Mouse (Mus musculus) embryo, embryonic 9.5 days (tissue): ENCODE measurements around the gene Dspp.

Experiments used
- DNase-seq: peaks from one replicate; pipeline ENCODE4 v3.0.0-alpha.2; 2017; ENCODE audit errors: extremely low spot score

Dspp gene

DNA sequence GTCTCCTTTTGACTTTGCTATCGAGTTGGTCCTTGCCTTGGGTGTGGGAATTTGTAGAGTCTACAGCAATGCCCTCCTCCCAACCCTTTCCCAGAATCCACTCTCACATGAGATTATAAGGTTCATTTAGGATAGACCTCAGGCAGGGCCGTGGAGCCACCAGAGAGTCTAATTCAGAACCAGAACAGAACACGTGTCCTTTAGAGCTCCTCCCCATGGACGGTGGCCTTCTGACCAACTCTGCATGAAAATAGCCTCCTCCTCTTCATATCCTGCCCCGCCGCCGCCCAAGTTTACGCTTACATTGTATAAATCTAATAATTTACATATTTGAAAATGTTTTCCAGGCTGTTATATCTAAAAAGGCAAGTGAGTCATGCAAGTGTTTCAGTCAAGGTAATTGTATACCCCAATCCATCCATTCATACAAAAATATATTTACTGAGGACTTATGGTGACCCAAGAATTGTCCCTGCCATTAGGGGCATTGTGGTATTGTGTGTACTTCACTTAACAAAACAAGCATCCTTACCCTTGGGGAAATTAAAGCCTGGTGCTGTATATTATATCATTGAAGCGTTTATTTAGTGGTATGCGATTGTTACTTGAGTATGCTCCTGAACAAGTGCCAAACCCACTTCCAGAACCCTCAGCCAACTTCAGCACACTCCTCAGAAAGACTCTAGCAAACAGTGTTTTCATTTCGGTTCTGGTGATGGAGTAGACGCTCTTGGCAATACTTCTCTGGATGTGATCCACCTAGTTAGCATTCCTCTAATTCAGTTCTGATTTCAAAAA is 30.8 kb downstream of the Dspp start:
- no peak for DNase-seq

DNA sequence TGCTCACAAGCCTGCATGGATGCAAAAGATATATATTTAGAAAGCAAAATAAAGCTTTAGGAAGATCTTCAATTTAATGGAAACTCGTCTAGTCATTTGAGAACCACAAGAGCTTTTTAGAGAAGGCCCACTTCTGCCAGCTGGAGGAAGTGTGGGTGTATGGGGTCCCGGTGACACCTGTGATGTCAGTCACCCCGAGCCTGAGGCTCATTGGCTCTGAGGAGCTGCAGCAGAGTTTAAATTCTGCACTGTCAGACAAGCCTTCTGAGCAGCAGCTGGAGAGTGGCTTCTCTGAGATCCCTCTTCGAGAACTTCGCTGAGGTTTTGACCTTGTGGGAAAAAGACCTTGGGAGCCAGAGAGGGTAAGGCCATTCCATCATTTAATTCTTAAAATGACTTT is 31.8 kb downstream of the Dspp start, which contains the start of gene Dmp1:
Dmp1 (plus strand) TSS at position 263 of the 400 bp plus-strand sequence.
- DNase-seq = no peak

DNA sequence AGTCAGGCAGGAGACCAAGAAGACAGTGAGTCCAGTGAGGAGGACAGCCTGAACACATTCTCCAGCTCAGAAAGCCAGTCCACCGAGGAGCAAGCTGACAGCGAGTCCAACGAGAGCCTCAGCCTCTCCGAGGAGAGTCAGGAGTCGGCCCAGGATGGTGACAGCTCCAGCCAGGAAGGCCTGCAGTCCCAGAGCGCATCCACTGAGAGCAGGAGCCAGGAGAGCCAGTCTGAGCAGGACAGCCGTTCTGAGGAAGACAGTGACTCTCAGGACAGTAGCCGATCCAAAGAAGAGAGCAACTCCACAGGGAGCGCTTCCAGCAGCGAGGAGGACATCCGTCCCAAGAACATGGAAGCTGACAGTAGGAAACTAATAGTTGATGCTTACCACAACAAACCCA is 42.0 kb downstream of the Dspp start:
- no peak for DNase-seq

DNA sequence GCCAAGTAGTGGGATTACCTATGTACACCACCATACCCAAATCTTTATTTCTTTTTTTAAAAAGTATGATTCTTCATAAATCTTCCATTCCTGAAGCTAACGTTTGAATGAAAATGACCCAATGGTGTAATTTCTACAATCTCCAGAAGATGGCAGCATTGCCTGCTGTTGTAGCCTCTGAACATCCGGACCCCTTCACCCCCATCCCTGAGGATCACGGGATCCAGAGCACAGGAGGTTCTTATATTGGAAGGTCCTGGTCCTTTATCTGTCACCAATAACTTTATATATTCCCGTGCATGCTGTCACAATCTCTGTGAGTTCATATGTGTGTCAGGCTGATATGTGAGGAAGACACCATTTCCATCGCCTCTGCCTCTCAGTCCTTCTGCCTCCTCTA is 48.4 kb downstream of the Dspp start:
- peak; percentile 48 for DNase-seq

DNA sequence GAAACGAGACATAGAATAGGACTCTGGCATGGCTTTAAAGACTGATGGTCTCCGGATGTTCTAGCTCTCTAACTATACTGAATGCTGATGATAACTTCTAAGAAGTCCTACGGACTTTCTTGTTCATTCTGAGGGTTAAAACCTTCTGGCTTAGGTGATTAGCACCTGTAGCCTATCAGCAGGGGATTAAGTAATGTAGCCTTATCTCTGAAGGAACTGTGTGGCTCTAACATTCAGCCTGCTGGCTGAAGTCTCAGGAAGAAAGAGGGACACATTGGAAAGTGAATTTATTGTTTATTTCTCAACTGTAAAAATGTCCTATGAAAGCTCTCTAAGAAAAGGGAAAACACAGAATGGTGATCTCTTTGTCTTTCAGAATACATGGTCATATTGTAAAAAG is 53.8 kb downstream of the Dspp start:
- no peak for DNase-seq

DNA sequence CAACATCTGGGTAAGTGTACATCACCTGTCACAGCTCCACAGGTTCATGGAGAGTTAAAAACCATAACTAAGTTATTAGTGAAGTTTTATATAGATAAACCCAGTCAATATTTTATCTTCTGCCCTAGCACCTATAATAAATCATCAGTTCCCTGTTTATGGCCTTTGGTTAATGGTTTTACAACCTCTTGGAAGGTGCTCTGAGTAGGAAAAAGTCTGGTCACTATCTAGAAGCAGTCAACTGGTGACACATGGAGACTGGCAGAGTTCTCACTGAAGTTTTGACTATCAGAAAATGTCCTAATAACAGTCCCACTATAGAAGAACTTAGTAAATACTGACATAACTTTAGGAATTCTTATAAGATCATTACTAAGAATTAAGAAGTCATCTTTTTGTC is 54.2 kb downstream of the Dspp start:
- DNase-seq = no peak

DNA sequence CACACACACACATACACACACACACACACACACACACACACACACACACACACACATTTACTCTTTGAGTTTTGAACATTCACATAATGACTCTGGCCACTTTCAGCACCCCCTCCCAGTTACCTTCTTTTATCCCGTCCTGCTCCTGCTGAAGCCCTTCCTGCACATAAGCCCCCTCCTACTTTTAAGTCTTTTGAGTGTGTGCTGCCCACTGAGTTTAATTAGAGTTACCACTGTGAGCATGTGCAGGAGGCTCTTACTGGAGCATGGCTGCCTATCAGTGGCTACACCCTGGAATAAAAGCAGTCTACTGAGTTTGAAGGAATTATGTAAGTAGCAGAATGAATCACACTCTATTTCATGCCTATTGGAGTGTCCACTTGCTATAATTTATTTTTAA is 58.0 kb downstream of the Dspp start:
- no peak for DNase-seq
